Mouse (Mus musculus) adrenal gland, adult 2 months (tissue): ENCODE data around the gene Col4a3bp. TPM values are rescaled to one million over a fixed set of nuclear protein-coding genes. Genes with fewer than 3 reads are reported as not detected.

ENCODE experiments used
- DNase-seq: peaks from one replicate; pipeline ENCODE4 v3.0.0; 2021
- polyA plus RNA-seq: library from polyadenylated mRNA; depleted of rRNA; stranded (reverse); fragments of >200 nt; gene quantifications from 2 replicates; pipeline ENCODE4 v1.2.3, GENCODE M21; 2012
- total RNA-seq, 2 experiments: library from RNA; stranded (reverse); gene quantifications; 2 replicates each; pipeline ENCODE4 v1.2.3; 2021

The Col4a3bp gene
- total and polyA plus RNA-seq, 3 experiments = 45.3 to 93.8 (median 60.0) TPM

- no peak for DNase-seq
These were observed 1.0 kb upstream of the Col4a3bp start for GRCm38 (mm10) chr13:96541381-96541780.

- DNase-seq = no peak
These were observed 778 bp downstream of the Col4a3bp start for GRCm38 (mm10) chr13:96542901-96543891.

- no peak for DNase-seq
These were observed 2.1 kb downstream of the Col4a3bp start for GRCm38 (mm10) chr13:96544506-96544905.

GRCm38 (mm10) chr13:96547250-96547649 is 4.8 kb downstream of the Col4a3bp start:
- no peak for DNase-seq

- no peak for DNase-seq
These were observed 5.5 kb downstream of the Col4a3bp start for GRCm38 (mm10) chr13:96547941-96548340.

- DNase-seq = no peak
These were observed 12.7 kb downstream of the Col4a3bp start for GRCm38 (mm10) chr13:96555099-96555498.

- no peak for DNase-seq
These were observed 25.6 kb downstream of the Col4a3bp start for GRCm38 (mm10) chr13:96567977-96568376.

GRCm38 (mm10) chr13:96570313-96571015 is 28.0 kb downstream of the Col4a3bp start:
- peak; percentile 45 for DNase-seq

- DNase-seq = no peak
These were observed 28.6 kb downstream of the Col4a3bp start for GRCm38 (mm10) chr13:96571016-96571361.

GRCm38 (mm10) chr13:96574170-96574569 is 31.8 kb downstream of the Col4a3bp start:
- no peak for DNase-seq

GRCm38 (mm10) chr13:96579104-96579503 is 36.7 kb downstream of the Col4a3bp start:
- no peak for DNase-seq

GRCm38 (mm10) chr13:96579979-96580378 is 37.6 kb downstream of the Col4a3bp start:
- no peak for DNase-seq

- DNase-seq = no peak
These were observed 41.8 kb downstream of the Col4a3bp start for GRCm38 (mm10) chr13:96584201-96584600.

GRCm38 (mm10) chr13:96586540-96586939 is 44.1 kb downstream of the Col4a3bp start:
- DNase-seq = no peak

- no peak for DNase-seq
These were observed 46.2 kb downstream of the Col4a3bp start for GRCm38 (mm10) chr13:96588642-96589041.

- no peak for DNase-seq
These were observed 51.2 kb downstream of the Col4a3bp start for GRCm38 (mm10) chr13:96593621-96594020.

GRCm38 (mm10) chr13:96594070-96594469 is 51.7 kb downstream of the Col4a3bp start:
- DNase-seq = no peak

- DNase-seq = no peak
These were observed 56.8 kb downstream of the Col4a3bp start for GRCm38 (mm10) chr13:96599182-96599581.

- no peak for DNase-seq
These were observed 61.8 kb downstream of the Col4a3bp start for GRCm38 (mm10) chr13:96604242-96604641.

GRCm38 (mm10) chr13:96614615-96615014 is 72.2 kb downstream of the Col4a3bp start:
- no peak for DNase-seq

GRCm38 (mm10) chr13:96620891-96621290 is 78.5 kb downstream of the Col4a3bp start:
- no peak for DNase-seq

- DNase-seq = no peak
These were observed 88.0 kb downstream of the Col4a3bp start for GRCm38 (mm10) chr13:96630396-96630795.

- DNase-seq = no peak
These were observed 101.8 kb downstream of the Col4a3bp start for GRCm38 (mm10) chr13:96644168-96644567.
